ENCODE assay signal across 8 mouse cellular contexts in genomic region chr9:92374705-92375199, GRCm38 (mm10).
DNase-seq lines count a peak whose midpoint lies in the region; ATAC-seq lines count a peak whose summit lies in the region.

No protein-coding gene starts in this region.

- 42% methylated on average over 7 of the region's 7 CpGs for WGBS in kidney, embryonic 15.5 days
- WGBS in midbrain, embryonic 16.5 days, result 65% methylated on average over 7 of the region's 7 CpGs

- no peaks in the 10 kb centered on the region for H3K36me3 ChIP-seq in kidney, embryonic 15.5 days
- no peaks in the 10 kb centered on the region for H3K36me3 ChIP-seq in midbrain, embryonic 16.5 days (ENCODE audit: control insufficient read depth, insufficient read depth, low read length)

- DNase-seq in left cerebral cortex, postnatal 4 days, result peak; percentile 24
- DNase-seq in left cerebral cortex, postnatal 10 days (ENCODE audit: extremely low spot score in 1 of 2, low spot score in 2 of 2), result no peak
- no peak for DNase-seq in testis, postnatal 14 days (ENCODE audit: low spot score)
- no peak for DNase-seq in gastrocnemius, postnatal 25 days
- DNase-seq in urinary bladder, adult 18-20 months (ENCODE audit: low spot score in 2 of 2), result no peak

- no peaks in the 10 kb centered on the region for H3K27me3 ChIP-seq in kidney, embryonic 15.5 days
- H3K27me3 ChIP-seq in midbrain, embryonic 16.5 days (ENCODE audit: control insufficient read depth, insufficient read depth, low read depth, low read length), result no peaks in the 10 kb centered on the region

- intact Hi-C loops in left cerebral cortex, postnatal 4 days (cut with DNase I), result no loop called here
- intact Hi-C loops in left cerebral cortex, postnatal 10 days (cut with DNase I), result no loop called here

- no peak overlapping the region for H3K4me3 ChIP-seq in kidney, embryonic 15.5 days (replicated peaks)
- H3K4me3 ChIP-seq in midbrain, embryonic 16.5 days (ENCODE audit: low read depth, low read length), result no peak overlapping the region

- peak; percentile 95 for ATAC-seq in granulocyte monocyte progenitor cell, adult 5-6 weeks (replicated peaks; ENCODE audit: poor library complexity, severe bottlenecking)
- ATAC-seq in kidney, embryonic 15.5 days (replicated peaks; ENCODE audit: low FRiP score), result peak; percentile 62; the same call in 1 of the 2 replicates
- peak; percentile 75 for ATAC-seq in midbrain, embryonic 16.5 days

- H3K27ac ChIP-seq in kidney, embryonic 15.5 days, result no peak overlapping the region
- no peak overlapping the region for H3K27ac ChIP-seq in midbrain, embryonic 16.5 days (ENCODE audit: low read length)

- 0 out of 2 replicates have a peak, but pooled peaks cover 5% of the 10 kb centered on the region for H3K4me1 ChIP-seq in kidney, embryonic 15.5 days
- no peaks in the 10 kb centered on the region for H3K4me1 ChIP-seq in midbrain, embryonic 16.5 days (ENCODE audit: control insufficient read depth, insufficient read depth, low read length)

- no peak overlapping the region for H3K4me2 ChIP-seq in kidney, embryonic 15.5 days
- no peak overlapping the region for H3K4me2 ChIP-seq in midbrain, embryonic 16.5 days (ENCODE audit: low read length)

- H3K9me3 ChIP-seq in kidney, embryonic 15.5 days (replicated peaks), result no peaks in the 10 kb centered on the region
- no peaks in the 10 kb centered on the region for H3K9me3 ChIP-seq in midbrain, embryonic 16.5 days (replicated peaks; ENCODE audit: control insufficient read depth, low read length, poor library complexity, severe bottlenecking)

- H3K9ac ChIP-seq in kidney, embryonic 15.5 days, result no peak overlapping the region
- H3K9ac ChIP-seq in midbrain, embryonic 16.5 days (ENCODE audit: low read depth, low read length), result no peak overlapping the region
